Mouse (Mus musculus) heart, adult 8-10 months (tissue): Measurements from ENCODE around the gene Gas2l1. TPM values are rescaled to one million over a fixed set of nuclear protein-coding genes. Genes with fewer than 3 reads are reported as not detected.
"Not testable (repeated sequence)": the region's sequence is repeated elsewhere in the genome, so short reads cannot be mapped to it uniquely, and the experiment has no call there.

ENCODE experiments used
- DNase-seq: peaks from one replicate; pipeline ENCODE4 v3.0.0; 2022; ENCODE audit warnings: low spot score
- total RNA-seq, 4 experiments: library from RNA; stranded (reverse); gene quantifications; 2 replicates each; pipeline ENCODE4 v1.2.4; 2022

Gene Gas2l1
- total RNA-seq, result 10 to 100 TPM; 13.8 to 18.1 (median 15.6) TPM

- peak; percentile 94 for DNase-seq
These were observed at the start of gene Gas2l1 for GRCm38 (mm10) chr11:5065056-5065821. TSS of gene Gas2l1 (minus strand) at chr11:5065327.

- DNase-seq, result no peak
These were observed 48.5 kb upstream of the Gas2l1 start for GRCm38 (mm10) chr11:5113645-5114044.

- no peak for DNase-seq
These were observed 44.3 kb upstream of the Gas2l1 start for GRCm38 (mm10) chr11:5109441-5109840.

GRCm38 (mm10) chr11:5103986-5104509 lies 38.9 kb upstream of the Gas2l1 start:
- no peak for DNase-seq

- no peak for DNase-seq
These were observed 37.3 kb upstream of the Gas2l1 start for GRCm38 (mm10) chr11:5102384-5102783.

GRCm38 (mm10) chr11:5101641-5102040 lies 36.5 kb upstream of the Gas2l1 start:
- DNase-seq, result no peak

GRCm38 (mm10) chr11:5100801-5101200 lies 35.7 kb upstream of the Gas2l1 start:
- no peak for DNase-seq

- no peak for DNase-seq
These were observed 35.2 kb upstream of the Gas2l1 start for GRCm38 (mm10) chr11:5100283-5100682.

- DNase-seq, result peak; percentile 85
These were observed 34.6 kb upstream of the Gas2l1 start for GRCm38 (mm10) chr11:5099576-5100183.

- DNase-seq, result peak; percentile 97
These were observed 33.8 kb upstream of the Gas2l1 start, which contains the start of the genes Rhbdd3 and Ewsr1 for GRCm38 (mm10) chr11:5098736-5099542. TSS of gene Rhbdd3 (plus strand) at chr11:5098926. TSS of gene Ewsr1 (minus strand) at chr11:5099266.

GRCm38 (mm10) chr11:5098035-5098735 lies 33.1 kb upstream of the Gas2l1 start:
- peak; percentile 53 for DNase-seq

GRCm38 (mm10) chr11:5096480-5097020 lies 31.4 kb upstream of the Gas2l1 start:
- no peak for DNase-seq

GRCm38 (mm10) chr11:5095877-5096276 lies 30.8 kb upstream of the Gas2l1 start:
- no peak for DNase-seq

- DNase-seq, result no peak
These were observed 26.6 kb upstream of the Gas2l1 start for GRCm38 (mm10) chr11:5091706-5092105.

- DNase-seq, result no peak
These were observed 24.0 kb upstream of the Gas2l1 start for GRCm38 (mm10) chr11:5089147-5089546.

GRCm38 (mm10) chr11:5076843-5077242 lies 11.7 kb upstream of the Gas2l1 start:
- not testable (repeated sequence) for DNase-seq

GRCm38 (mm10) chr11:5075760-5076159 lies 10.6 kb upstream of the Gas2l1 start:
- DNase-seq, result no peak

- DNase-seq, result no peak
These were observed 9.8 kb upstream of the Gas2l1 start for GRCm38 (mm10) chr11:5074882-5075281.

GRCm38 (mm10) chr11:5068126-5068971 lies 3.2 kb upstream of the Gas2l1 start:
- no peak for DNase-seq

- no peak for DNase-seq
These were observed 1.9 kb upstream of the Gas2l1 start for GRCm38 (mm10) chr11:5067063-5067462.
